ENCODE assay signal across 18 mouse cellular contexts in genomic region chr17:43994080-43994479, GRCm38 (mm10).
DNase-seq lines count a peak whose midpoint lies in the region; ATAC-seq lines count a peak whose summit lies in the region.
"Had no signal": no experiment of that assay in that cellular context is flagged by ENCODE, and none has a peak within 500 bp of the region (broad histone marks: within the 10 kb centered on the region; RNA-seq: fewer than 3 reads in every experiment).

No protein-coding gene starts in this region.

- peaks cover 24% of the 10 kb centered on the region for H3K4me1 ChIP-seq in embryonic facial prominence, embryonic 10.5 days
- 0 out of 2 replicates have a peak, but pooled peaks cover 3% of the 10 kb centered on the region for H3K4me1 ChIP-seq in midbrain, embryonic 14.5 days (ENCODE audit: control insufficient read depth, insufficient read depth, low read length)
- 0 out of 2 replicates have a peak, but pooled peaks cover 2% of the 10 kb centered on the region for H3K4me1 ChIP-seq in liver, embryonic 11.5 days (replicated peaks; ENCODE audit: control insufficient read depth, insufficient read depth, low read length)
- H3K4me1 ChIP-seq: stomach, embryonic 15.5 days had no signal

- WGBS in embryonic facial prominence, embryonic 10.5 days = 25% methylated on average over 4 of the region's 4 CpGs
- WGBS in midbrain, embryonic 14.5 days = 7% methylated on average over 4 of the region's 4 CpGs
- WGBS in liver, embryonic 11.5 days = 55% methylated on average over 4 of the region's 4 CpGs

- intact Hi-C loops in heart, postnatal 10 days (cut with DNase I) = no loop called here
- intact Hi-C loops in heart, postnatal 36 days (cut with DNase I) = no loop called here
- intact Hi-C loops in left cerebral cortex, postnatal 14 days (cut with DNase I) = no loop called here

- H3K27me3 ChIP-seq in embryonic facial prominence, embryonic 10.5 days (replicated peaks; ENCODE audit: low read depth, poor library complexity, severe bottlenecking) = no peaks in the 10 kb centered on the region
- H3K27me3 ChIP-seq in midbrain, embryonic 14.5 days (ENCODE audit: control insufficient read depth, insufficient read depth, low read length) = no peaks in the 10 kb centered on the region
- H3K27me3 ChIP-seq in liver, embryonic 11.5 days (replicated peaks; ENCODE audit: control insufficient read depth, insufficient read depth, low read length) = no peaks in the 10 kb centered on the region
- H3K27me3 ChIP-seq: embryonic facial prominence, embryonic 12.5 days; stomach, embryonic 15.5 days had no signal

- H3K36me3 ChIP-seq in embryonic facial prominence, embryonic 10.5 days (replicated peaks) = no peaks in the 10 kb centered on the region
- no peaks in the 10 kb centered on the region for H3K36me3 ChIP-seq in midbrain, embryonic 14.5 days (ENCODE audit: control insufficient read depth, insufficient read depth, low read length)
- H3K36me3 ChIP-seq in liver, embryonic 11.5 days (ENCODE audit: control insufficient read depth, insufficient read depth, low read length) = no peaks in the 10 kb centered on the region
- H3K36me3 ChIP-seq: embryonic facial prominence, embryonic 12.5 days; stomach, embryonic 15.5 days had no signal

- H3K9ac ChIP-seq in midbrain, embryonic 14.5 days (replicated peaks; ENCODE audit: low read length) = no peak overlapping the region
- H3K9ac ChIP-seq in liver, embryonic 11.5 days (ENCODE audit: low read depth, low read length) = no peak overlapping the region
- H3K9ac ChIP-seq: embryonic facial prominence, embryonic 12.5 days; liver, embryonic 14.5 days; stomach, embryonic 15.5 days had no signal

- H3K9me3 ChIP-seq in embryonic facial prominence, embryonic 10.5 days = no peaks in the 10 kb centered on the region
- H3K9me3 ChIP-seq in midbrain, embryonic 14.5 days (ENCODE audit: control insufficient read depth, low read length) = no peaks in the 10 kb centered on the region
- H3K9me3 ChIP-seq in liver, embryonic 11.5 days (ENCODE audit: control insufficient read depth, low read length) = no peaks in the 10 kb centered on the region
- H3K9me3 ChIP-seq: embryonic facial prominence, embryonic 12.5 days; stomach, embryonic 15.5 days had no signal

- peak; percentile 40; the same call in 1 of the 2 replicates for ATAC-seq in midbrain, embryonic 14.5 days (ENCODE audit: low FRiP score, low TSS enrichment)
- ATAC-seq in liver, embryonic 11.5 days (replicated peaks; ENCODE audit: low FRiP score) = no peak
- ATAC-seq: intestine, postnatal 0 days; lung, postnatal 0 days had no signal

- H3K4me3 ChIP-seq in embryonic facial prominence, embryonic 10.5 days = no peak overlapping the region
- H3K4me3 ChIP-seq in midbrain, embryonic 14.5 days (replicated peaks; ENCODE audit: low read depth, low read length) = no peak overlapping the region
- H3K4me3 ChIP-seq in liver, embryonic 11.5 days (ENCODE audit: low read depth, low read length) = no peak overlapping the region
- H3K4me3 ChIP-seq: embryonic facial prominence, embryonic 12.5 days; stomach, embryonic 15.5 days had no signal

- H3K27ac ChIP-seq in embryonic facial prominence, embryonic 10.5 days (replicated peaks) = no peak overlapping the region
- no peak overlapping the region for H3K27ac ChIP-seq in midbrain, embryonic 14.5 days (replicated peaks; ENCODE audit: low read depth, low read length)
- H3K27ac ChIP-seq in liver, embryonic 11.5 days (ENCODE audit: low read depth, low read length) = no peak overlapping the region
- H3K27ac ChIP-seq: embryonic facial prominence, embryonic 12.5 days; kidney, postnatal 0 days; liver, embryonic 14.5 days; stomach, embryonic 15.5 days had no signal

- DNase-seq in heart, postnatal 10 days = peak; percentile 21 to 23
- no peak for DNase-seq in heart, postnatal 36 days
- DNase-seq in NIH3T3 (ENCODE audit: low read depth) = peak; percentile 58
- DNase-seq in embryonic facial prominence, embryonic 10.5 days (ENCODE audit: low spot score) = peak; percentile 10
- DNase-seq in midbrain, embryonic 14.5 days = peak; percentile 72
- DNase-seq in liver, embryonic 11.5 days (ENCODE audit: low spot score) = no peak
- no peak for DNase-seq in left cerebral cortex, postnatal 14 days (ENCODE audit: low spot score in 2 of 2)
- no peak for DNase-seq in frontal cortex, postnatal 36 days (ENCODE audit: low spot score in 2 of 2)
- DNase-seq: B cell, adult 2 months; cerebellum, adult 2 months; heart, postnatal 14 days; right cerebral cortex, adult 18-20 months had no signal

- H3K4me2 ChIP-seq in midbrain, embryonic 14.5 days (ENCODE audit: low read length) = no peak overlapping the region
- H3K4me2 ChIP-seq in liver, embryonic 11.5 days = no peak overlapping the region
- H3K4me2 ChIP-seq: embryonic facial prominence, embryonic 12.5 days; stomach, embryonic 15.5 days had no signal

Comparison
In these comparisons a context has a peak if more than half of its experiments do, and no peak if none do; other contexts are left out.
1. DNase-seq: peak in heart, postnatal 10 days (2 of 2), NIH3T3 (single experiment), embryonic facial prominence, embryonic 10.5 days (single experiment) and midbrain, embryonic 14.5 days (single experiment); none in heart, postnatal 36 days (0 of 2), liver, embryonic 11.5 days (single experiment), left cerebral cortex, postnatal 14 days (0 of 2) and frontal cortex, postnatal 36 days (0 of 2).